Mouse (Mus musculus) myocyte (in vitro differentiated cells): ENCODE results near the gene Kif20b. TPM values are rescaled to one million over a fixed set of nuclear protein-coding genes. Genes with fewer than 3 reads are reported as not detected.

Source experiments
- H3K27me3 ChIP-seq: one replicate; pipeline ENCODE4 v1.6.1; 2011; ENCODE audit not compliant: control insufficient read depth, insufficient read depth, insufficient read length
- H3K36me3 ChIP-seq: one replicate; pipeline ENCODE4 v1.6.1; 2011; ENCODE audit not compliant: control insufficient read depth, insufficient read depth
- H3K4me2 ChIP-seq: one replicate; pipeline ENCODE4 v1.6.1; 2011; ENCODE audit warnings: low read depth, control low read depth
- H3K4me3 ChIP-seq: one replicate; pipeline ENCODE4 v1.5.1; 2011; ENCODE audit warnings: mild to moderate bottlenecking, control low read depth, moderate library complexity
- H3K79me2 ChIP-seq: one replicate; pipeline ENCODE4 v1.6.1; 2011; ENCODE audit not compliant: control insufficient read depth, insufficient read depth
- H3ac ChIP-seq: one replicate; pipeline ENCODE4 v1.6.1; 2011; ENCODE audit not compliant: control insufficient read depth, insufficient read length
- CEBPB ChIP-seq: IDR thresholded peaks from 2 replicates; pipeline ENCODE4 v1.6.1; 2011; ENCODE audit warnings: mild to moderate bottlenecking, moderate library complexity; ENCODE audit not compliant: poor library complexity, insufficient read depth, severe bottlenecking
- E2F4 ChIP-seq: IDR thresholded peaks from one replicate; pipeline ENCODE4 v1.6.1; 2011; ENCODE audit warnings: mild to moderate bottlenecking, control low read depth, moderate library complexity; ENCODE audit not compliant: insufficient read depth
- MAX ChIP-seq: IDR thresholded peaks from one replicate; pipeline ENCODE4 v1.6.1; 2011; ENCODE audit warnings: low read depth, mild to moderate bottlenecking, control low read depth
- MYOD1 ChIP-seq, 3 experiments: IDR thresholded peaks; one replicate each; pipeline ENCODE4 v1.6.1; 2011; ENCODE audit warnings: control low read depth in 2 of 3, low read depth in 2 of 3, mild to moderate bottlenecking in 2 of 3, moderate library complexity in 1 of 3; ENCODE audit not compliant: insufficient read length in 2 of 3, control insufficient read depth in 1 of 3
- MYOG ChIP-seq, 3 experiments: IDR thresholded peaks; one replicate each; pipeline ENCODE4 v1.6.1; 2011; ENCODE audit warnings: control low read depth in 2 of 3, low read depth in 2 of 3, mild to moderate bottlenecking in 2 of 3; ENCODE audit not compliant: insufficient read length in 2 of 3, control insufficient read depth in 1 of 3, insufficient read depth in 1 of 3
- POLR2A ChIP-seq: IDR thresholded peaks from one replicate; pipeline ENCODE4 v1.6.1; 2011; ENCODE audit warnings: low read depth, mild to moderate bottlenecking, control low read depth, moderate library complexity; ENCODE audit not compliant: insufficient read length
- POLR2AphosphoS2 ChIP-seq: IDR thresholded peaks from one replicate; pipeline ENCODE4 v1.6.1; 2011; ENCODE audit warnings: low read depth, control low read depth; ENCODE audit not compliant: insufficient read length
- REST ChIP-seq: IDR thresholded peaks from one replicate; pipeline ENCODE4 v1.6.1; 2011; ENCODE audit warnings: mild to moderate bottlenecking, control low read depth, moderate library complexity; ENCODE audit not compliant: insufficient read depth, insufficient read length
- SRF ChIP-seq: IDR thresholded peaks from one replicate; pipeline ENCODE4 v1.6.1; 2011; ENCODE audit warnings: low read depth; ENCODE audit not compliant: control insufficient read depth, insufficient read length
- TCF12 ChIP-seq: IDR thresholded peaks from one replicate; pipeline ENCODE4 v1.6.1; 2011; ENCODE audit warnings: mild to moderate bottlenecking, control low read depth; ENCODE audit not compliant: poor library complexity, insufficient read depth, severe bottlenecking
- TCF3 ChIP-seq: IDR thresholded peaks from one replicate; pipeline ENCODE4 v1.6.1; 2011; ENCODE audit warnings: low read depth, control low read depth; ENCODE audit not compliant: insufficient read length
- USF1 ChIP-seq: IDR thresholded peaks from one replicate; pipeline ENCODE4 v1.6.1; 2011; ENCODE audit warnings: low read depth, mild to moderate bottlenecking, control low read depth, moderate library complexity
- polyA plus RNA-seq: library from polyadenylated mRNA; unstranded; fragments of >200 nt; fragmentation: generic; extraction: Trizol; gene quantifications from one replicate; pipeline ENCODE4 v1.2.1, GENCODE M21; 2012; ENCODE audit warnings: missing spikeins

The Kif20b gene
- polyA plus RNA-seq, 1 experiment: 1.9 TPM

DNA sequence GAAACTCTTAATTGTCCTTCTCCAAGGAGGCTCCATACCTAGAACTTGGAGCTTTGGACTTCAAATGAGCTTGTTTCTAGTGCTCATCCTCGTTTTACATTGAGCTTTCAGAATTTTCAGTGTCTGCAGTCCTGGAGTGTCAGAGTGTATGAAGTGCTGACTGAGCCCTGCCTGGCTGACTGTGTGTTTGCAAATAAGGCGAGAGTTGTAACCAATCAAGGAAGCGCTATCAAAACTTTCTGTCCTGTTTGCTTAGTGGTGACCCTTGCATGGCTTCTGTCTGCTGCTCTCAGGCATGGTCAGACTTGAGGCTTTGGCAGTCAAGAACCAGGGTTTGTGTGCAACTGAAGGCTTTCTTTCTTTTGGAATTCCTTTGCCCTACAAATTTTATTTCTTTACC is 31.2 kb upstream of the Kif20b start:
- Histone ChIP-seq H3K36me3 (no peaks in the 10 kb centered on the region), H3K4me2 (no peak overlapping the region), H3K79me2 (no peaks in the 10 kb centered on the region), H3K27me3 (no peaks in the 10 kb centered on the region), H3ac (no peak overlapping the region), H3K4me3 (no peak overlapping the region)
- TF ChIP-seq REST (no peak), SRF (no peak)

GRCm38 (mm10) chr19:34891590-34891989 is 30.6 kb upstream of the Kif20b start:
- Histone ChIP-seq H3K79me2 (no peaks in the 10 kb centered on the region), H3K4me3 (no peak overlapping the region), H3K4me2 (no peak overlapping the region), H3K27me3 (no peaks in the 10 kb centered on the region), H3ac (no peak overlapping the region), H3K36me3 (no peaks in the 10 kb centered on the region)
- TF ChIP-seq REST: no peak
- no peak for TF ChIP-seq MAX
- no peak for TF ChIP-seq USF1
- no peak for TF ChIP-seq POLR2A
- no peak for TF ChIP-seq SRF
- no peak for TF ChIP-seq CEBPB
- TF ChIP-seq TCF12: no peak
- no peak for TF ChIP-seq TCF3
- TF ChIP-seq MYOD1 (IDR thresholded peaks at IDR 0.05; ENCODE audit: control insufficient read depth in 1 of 3, insufficient read length in 2 of 3, low read depth in 2 of 3): no peak
- TF ChIP-seq POLR2AphosphoS2: no peak
- TF ChIP-seq E2F4: no peak
- no peak for TF ChIP-seq MYOG (IDR thresholded peaks at IDR 0.05; ENCODE audit: control insufficient read depth in 1 of 3, insufficient read depth in 1 of 3, insufficient read length in 2 of 3, low read depth in 2 of 3)

- no peak overlapping the region for H3K4me2 ChIP-seq
- TF ChIP-seq SRF (no peak), POLR2AphosphoS2 (no peak), REST (no peak), MYOG (IDR thresholded peaks at IDR 0.05; ENCODE audit: control insufficient read depth in 1 of 3, insufficient read depth in 1 of 3, insufficient read length in 2 of 3, low read depth in 2 of 3) (no peak), TCF3 (no peak), USF1 (no peak), POLR2A (no peak), MYOD1 (IDR thresholded peaks at IDR 0.05; ENCODE audit: control insufficient read depth in 1 of 3, insufficient read length in 2 of 3, low read depth in 2 of 3) (no peak), CEBPB (no peak), MAX (no peak), E2F4 (no peak), TCF12 (no peak)
- no peaks in the 10 kb centered on the region for H3K36me3 ChIP-seq
- no peaks in the 10 kb centered on the region for H3K27me3 ChIP-seq
- no peaks in the 10 kb centered on the region for H3K79me2 ChIP-seq
- no peak overlapping the region for H3ac ChIP-seq
- H3K4me3 ChIP-seq: no peak overlapping the region
Measured at GRCm38 (mm10) chr19:34895082-34895481, 27.1 kb upstream of the Kif20b start.

DNA sequence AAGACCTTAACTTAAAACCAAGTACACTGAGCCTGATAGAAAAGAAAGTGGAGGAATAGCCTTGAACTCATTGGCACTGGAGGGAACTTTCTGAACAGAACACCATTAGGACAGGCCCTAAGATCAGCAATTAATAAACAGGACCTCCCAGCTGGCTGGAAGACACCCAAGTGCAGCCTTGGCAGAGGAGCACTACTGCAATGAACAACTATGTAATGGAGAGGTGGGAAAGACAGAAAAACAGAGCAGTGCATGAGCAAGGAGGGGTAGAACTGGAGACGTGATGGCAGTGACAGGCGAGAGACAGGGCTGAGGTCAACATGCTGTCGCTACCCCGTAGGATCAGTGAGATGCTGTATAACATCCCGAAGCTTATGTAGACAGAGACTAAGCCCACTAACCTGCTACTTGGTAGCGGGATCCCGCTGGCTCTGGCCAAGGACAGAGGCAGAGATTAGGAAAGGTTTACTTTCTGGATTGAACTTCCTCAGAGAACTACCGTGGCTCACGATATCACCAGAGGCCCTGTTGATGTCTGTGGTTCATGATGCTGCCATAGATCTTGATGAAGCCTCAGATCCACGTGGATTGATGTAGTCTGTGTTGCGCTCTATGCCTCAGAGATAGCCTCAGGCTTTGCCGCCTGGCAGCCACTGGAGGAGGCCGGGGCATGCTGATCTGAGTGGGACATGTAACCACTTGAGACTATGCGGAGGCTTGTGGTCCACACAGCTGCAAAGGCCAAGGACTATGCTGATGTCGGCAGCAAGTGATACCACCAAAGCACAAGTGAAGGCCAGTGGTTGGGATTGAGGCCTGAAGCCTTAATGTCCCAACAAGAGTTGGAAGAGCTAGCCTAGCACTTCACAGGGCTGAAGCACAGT is 24.8 kb upstream of the Kif20b start:
- H3K27me3 ChIP-seq: no peaks in the 10 kb centered on the region
- no peak overlapping the region for H3ac ChIP-seq
- no peak overlapping the region for H3K4me3 ChIP-seq
- H3K36me3 ChIP-seq: no peaks in the 10 kb centered on the region
- H3K4me2 ChIP-seq: no peak overlapping the region
- H3K79me2 ChIP-seq: no peaks in the 10 kb centered on the region
- TF ChIP-seq MAX (no peak), TCF3 (no peak), USF1 (no peak), MYOG (IDR thresholded peaks at IDR 0.05; ENCODE audit: control insufficient read depth in 1 of 3, insufficient read depth in 1 of 3, insufficient read length in 2 of 3, low read depth in 2 of 3) (no peak), CEBPB (no peak), POLR2AphosphoS2 (no peak), REST (no peak), E2F4 (no peak), POLR2A (no peak), TCF12 (no peak), MYOD1 (IDR thresholded peaks at IDR 0.05; ENCODE audit: control insufficient read depth in 1 of 3, insufficient read length in 2 of 3, low read depth in 2 of 3) (no peak), SRF (no peak)

DNA sequence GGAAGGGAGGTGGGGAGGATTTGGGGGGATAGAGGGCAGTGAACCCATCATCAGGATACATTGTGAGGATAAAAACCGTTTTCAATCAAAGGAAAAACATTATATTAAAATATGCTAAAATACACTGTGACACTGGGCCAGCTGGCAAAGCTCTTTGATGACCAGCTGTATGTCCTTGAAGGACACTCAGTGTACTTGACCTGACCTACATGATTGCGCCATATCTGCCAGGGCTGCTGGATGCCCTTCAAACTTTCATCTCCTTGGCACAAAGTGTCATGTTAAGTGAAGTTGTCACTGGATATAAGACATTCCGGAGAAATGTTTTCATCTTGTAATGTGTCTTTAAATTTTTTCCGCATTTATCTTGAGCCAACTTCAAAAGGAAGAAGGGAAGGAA is 23.2 kb upstream of the Kif20b start:
- TF ChIP-seq MAX (no peak), CEBPB (0 out of 2 replicates have a peak, but pooled peaks have one; percentile 15), SRF (no peak)
- H3ac ChIP-seq: no peak overlapping the region
- H3K4me2 ChIP-seq: no peak overlapping the region
- no peaks in the 10 kb centered on the region for H3K79me2 ChIP-seq
- no peaks in the 10 kb centered on the region for H3K27me3 ChIP-seq
- H3K36me3 ChIP-seq: no peaks in the 10 kb centered on the region
- H3K4me3 ChIP-seq: no peak overlapping the region
